ENCODE assay signal across 17 mouse cellular contexts in genomic region chr10:92356738-92357137, GRCm38 (mm10).
"Had no signal": no experiment of that assay in that cellular context is flagged by ENCODE, and none has a peak within 500 bp of the region (broad histone marks: within the 10 kb centered on the region; RNA-seq: fewer than 3 reads in every experiment).

No protein-coding gene starts in this region.

- H3K27ac ChIP-seq: lung, embryonic 15.5 days; macrophage; midbrain, embryonic 13.5 days; midbrain, embryonic 15.5 days; neural tube, embryonic 12.5 days; stomach, embryonic 15.5 days; stomach, postnatal 0 days had no signal

- ATAC-seq: lung, postnatal 0 days; midbrain, embryonic 13.5 days; midbrain, embryonic 15.5 days had no signal

- H3K27me3 ChIP-seq: lung, embryonic 15.5 days; megakaryocyte, embryonic 14.5 days; midbrain, embryonic 13.5 days; midbrain, embryonic 15.5 days; neural tube, embryonic 12.5 days; stomach, embryonic 15.5 days had no signal

- H3K4me2 ChIP-seq: lung, embryonic 15.5 days; midbrain, embryonic 11.5 days; midbrain, embryonic 13.5 days; midbrain, embryonic 15.5 days; neural tube, embryonic 12.5 days; stomach, embryonic 15.5 days had no signal

- H3K36me3 ChIP-seq: lung, embryonic 15.5 days; midbrain, embryonic 13.5 days; midbrain, embryonic 15.5 days; neural tube, embryonic 12.5 days; stomach, embryonic 15.5 days had no signal

- DNase-seq: lung, adult 2 months; lung, postnatal 14 days; lung, postnatal 36 days; right cerebral cortex, postnatal 14 days; thymus, adult 2 months; thymus, postnatal 25 days; thymus, postnatal 4 days had no signal

- H3K4me1 ChIP-seq: lung, embryonic 15.5 days; megakaryocyte, embryonic 14.5 days; midbrain, embryonic 15.5 days; neural tube, embryonic 12.5 days; stomach, embryonic 15.5 days had no signal

- H3K9me3 ChIP-seq: lung, embryonic 15.5 days; midbrain, embryonic 13.5 days; midbrain, embryonic 15.5 days; neural tube, embryonic 12.5 days; stomach, embryonic 15.5 days had no signal

- H3K9ac ChIP-seq: lung, embryonic 15.5 days; midbrain, embryonic 13.5 days; midbrain, embryonic 15.5 days; neural tube, embryonic 12.5 days; stomach, embryonic 15.5 days had no signal

- H3K4me3 ChIP-seq: lung, embryonic 15.5 days; megakaryocyte, embryonic 14.5 days; midbrain, embryonic 13.5 days; midbrain, embryonic 15.5 days; neural tube, embryonic 12.5 days; stomach, embryonic 15.5 days had no signal
